Mouse (Mus musculus) lung, adult 18-20 months (tissue): ENCODE results near the gene Sirt3.
"Not testable (repeated sequence)": the region's sequence is repeated elsewhere in the genome, so short reads cannot be mapped to it uniquely, and the experiment has no call there.

Experiments
- DNase-seq, 2 experiments: peaks; one replicate each; pipeline ENCODE4 v3.0.0; 2022; ENCODE audit warnings: mixed read lengths in 2 of 2

Gene Sirt3

GRCm38 (mm10) chr7:140894611-140895010 lies 12.5 kb upstream of the Sirt3 start:
- DNase-seq: no peak

GRCm38 (mm10) chr7:140894031-140894430 lies 11.9 kb upstream of the Sirt3 start:
- no peak for DNase-seq

GRCm38 (mm10) chr7:140890636-140891035 lies 8.5 kb upstream of the Sirt3 start:
- DNase-seq: not testable (repeated sequence)

- DNase-seq: no peak
Measured at GRCm38 (mm10) chr7:140882469-140882803, 327 bp upstream of the Sirt3 start.

GRCm38 (mm10) chr7:140880865-140881515 lies 1.1 kb downstream of the Sirt3 start:
- DNase-seq: no peak

- DNase-seq: no peak
Measured at GRCm38 (mm10) chr7:140880419-140880818, 1.7 kb downstream of the Sirt3 start.

GRCm38 (mm10) chr7:140879355-140879754 lies 2.8 kb downstream of the Sirt3 start:
- no peak for DNase-seq

- DNase-seq: peak; percentile 37 to 41
Measured at GRCm38 (mm10) chr7:140877364-140877763, 4.7 kb downstream of the Sirt3 start.

GRCm38 (mm10) chr7:140874224-140874623 lies 7.9 kb downstream of the Sirt3 start:
- peak in 1 of 2 experiments; percentile 24 for DNase-seq

GRCm38 (mm10) chr7:140864761-140865160 lies 17.3 kb downstream of the Sirt3 start:
- no peak for DNase-seq

GRCm38 (mm10) chr7:140860728-140861127 lies 21.4 kb downstream of the Sirt3 start:
- DNase-seq: no peak

GRCm38 (mm10) chr7:140859997-140860396 lies 22.1 kb downstream of the Sirt3 start:
- no peak for DNase-seq

- DNase-seq: no peak
Measured at GRCm38 (mm10) chr7:140858746-140859145, 23.4 kb downstream of the Sirt3 start.

GRCm38 (mm10) chr7:140857550-140858505 lies 24.3 kb downstream of the Sirt3 start, which contains the start of gene Bet1l:
Gene Bet1l, minus strand, starts transcription at chr7:140857577.
- no peak for DNase-seq

GRCm38 (mm10) chr7:140856785-140857549 lies 25.1 kb downstream of the Sirt3 start, which contains the start of gene Ric8a:
Gene Ric8a, plus strand, starts transcription at chr7:140856957.
- DNase-seq: peak; percentile 94 to 96

- DNase-seq: peak; percentile 94 to 95
Measured at GRCm38 (mm10) chr7:140855860-140856784, 26.0 kb downstream of the Sirt3 start, which contains the start of gene Gm45785. Gene Gm45785, minus strand, starts transcription at chr7:140856331.

GRCm38 (mm10) chr7:140855181-140855580 lies 26.9 kb downstream of the Sirt3 start:
- no peak for DNase-seq

- DNase-seq: no peak
Measured at GRCm38 (mm10) chr7:140854483-140854882, 27.6 kb downstream of the Sirt3 start.

GRCm38 (mm10) chr7:140853386-140853785 lies 28.7 kb downstream of the Sirt3 start:
- no peak for DNase-seq

GRCm38 (mm10) chr7:140851916-140852315 lies 30.2 kb downstream of the Sirt3 start:
- no peak for DNase-seq

GRCm38 (mm10) chr7:140848591-140848990 lies 33.5 kb downstream of the Sirt3 start:
- no peak for DNase-seq
